Mouse (Mus musculus) midbrain, embryonic 15.5 days (tissue): Measurements from ENCODE around the gene Plxna2. TPM values are rescaled to one million over a fixed set of nuclear protein-coding genes. Genes with fewer than 3 reads are reported as not detected.

Experiments used
- ATAC-seq: fragments of 200-750 bp; cut with Nextera tagmentation; replicated peaks from 2 replicates; pipeline ENCODE4 v1.8.0; 2017; ENCODE audit warnings: moderate TSS enrichment
- H3K27ac ChIP-seq: fragments of 300-500 bp; sonication (generic); 2 replicates; pipeline ENCODE4 v1.5.1; 2015; ENCODE audit warnings: mild to moderate bottlenecking, inconsistent platforms
- H3K27me3 ChIP-seq: fragments of 300-500 bp; sonication (generic); replicated peaks from 2 replicates; pipeline ENCODE4 v1.6.1; 2015; ENCODE audit warnings: inconsistent platforms
- H3K36me3 ChIP-seq: fragments of 300-500 bp; sonication (generic); replicated peaks from 2 replicates; pipeline ENCODE4 v1.6.1; 2015; ENCODE audit warnings: inconsistent platforms
- H3K4me1 ChIP-seq: fragments of 300-500 bp; sonication (generic); 2 replicates; pipeline ENCODE4 v1.6.1; 2015; ENCODE audit warnings: inconsistent platforms
- H3K4me2 ChIP-seq: fragments of 300-500 bp; sonication (generic); 2 replicates; pipeline ENCODE4 v1.6.1; 2015; ENCODE audit warnings: inconsistent platforms, mild to moderate bottlenecking, moderate library complexity
- H3K4me3 ChIP-seq: fragments of 300-500 bp; sonication (generic); 2 replicates; pipeline ENCODE4 v1.5.1; 2015; ENCODE audit warnings: mild to moderate bottlenecking, inconsistent platforms
- H3K9ac ChIP-seq: fragments of 300-500 bp; sonication (generic); 2 replicates; pipeline ENCODE4 v1.6.1; 2015; ENCODE audit warnings: mild to moderate bottlenecking, inconsistent platforms
- H3K9me3 ChIP-seq: fragments of 300-500 bp; sonication (generic); 2 replicates; pipeline ENCODE4 v1.6.1; 2016; ENCODE audit warnings: inconsistent platforms
- WGBS: fragments of 180-500 bp; shearing (Covaris S2); methylation state at CpG from one replicate; pipeline ENCODE4 v1.1.7; 2015; ENCODE audit warnings: mixed read lengths; 5-methylcytosine and 5-hydroxymethylcytosine counted together
- polyA plus RNA-seq: library from polyadenylated mRNA; unstranded; fragments of >200 nt; fragmentation: Nextera tagmentation; extraction: Ambion mirVana; gene quantifications from 2 replicates; pipeline ENCODE4 v1.2.1, GENCODE M21; 2015

The Plxna2 gene
- polyA plus RNA-seq, 1 experiment from 2014 or later, result 22.4 TPM

DNA sequence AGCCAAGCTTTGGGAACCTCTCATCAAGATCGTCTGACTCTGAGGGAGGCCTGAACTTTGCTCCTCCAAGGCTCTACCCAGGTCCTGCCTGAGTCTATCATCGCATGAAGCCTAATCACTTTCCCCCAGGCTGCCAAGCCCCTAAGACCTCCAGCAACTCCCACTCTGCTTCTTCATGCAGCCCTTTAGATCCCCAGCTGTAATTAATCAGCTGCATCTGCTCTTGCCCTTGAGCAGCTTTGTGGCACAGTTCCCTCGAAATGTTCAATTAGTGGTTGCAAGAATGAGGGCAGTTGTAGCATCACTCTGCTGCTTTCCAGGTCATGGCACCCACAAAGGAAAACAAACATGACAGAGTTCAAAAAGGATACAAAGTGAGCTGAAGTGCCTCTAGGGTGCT is 155.9 kb downstream of the Plxna2 start:
- Histone ChIP-seq H3K27ac (no peak overlapping the region), H3K27me3 (no peaks in the 10 kb centered on the region), H3K36me3 (0 out of 2 replicates have a peak, but pooled peaks cover 4% of the 10 kb centered on the region), H3K4me2 (no peak overlapping the region), H3K4me3 (no peak overlapping the region), H3K4me1 (no peaks in the 10 kb centered on the region), H3K9ac (no peak overlapping the region), H3K9me3 (no peaks in the 10 kb centered on the region)
- WGBS, result 38% methylated on average over 3 of the region's 3 CpGs
- no peak for ATAC-seq

GRCm38 (mm10) chr1:194774350-194774749 is 156.3 kb downstream of the Plxna2 start:
- Histone ChIP-seq H3K36me3 (0 out of 2 replicates have a peak, but pooled peaks cover 4% of the 10 kb centered on the region), H3K4me1 (no peaks in the 10 kb centered on the region), H3K9me3 (no peaks in the 10 kb centered on the region), H3K27ac (no peak overlapping the region), H3K9ac (no peak overlapping the region), H3K27me3 (no peaks in the 10 kb centered on the region), H3K4me3 (no peak overlapping the region), H3K4me2 (no peak overlapping the region)
- no peak for ATAC-seq
- 66% methylated on average over 2 of the region's 2 CpGs for WGBS

- Histone ChIP-seq H3K27me3 (no peaks in the 10 kb centered on the region), H3K4me1 (no peaks in the 10 kb centered on the region), H3K27ac (no peak overlapping the region), H3K4me2 (no peak overlapping the region), H3K4me3 (no peak overlapping the region), H3K9me3 (no peaks in the 10 kb centered on the region), H3K36me3 (0 out of 2 replicates have a peak, but pooled peaks cover 4% of the 10 kb centered on the region), H3K9ac (no peak overlapping the region)
- WGBS, result 67% methylated on average over 1 of the region's 1 CpGs
- no peak for ATAC-seq
These were observed 156.7 kb downstream of the Plxna2 start for GRCm38 (mm10) chr1:194774754-194775153.

DNA sequence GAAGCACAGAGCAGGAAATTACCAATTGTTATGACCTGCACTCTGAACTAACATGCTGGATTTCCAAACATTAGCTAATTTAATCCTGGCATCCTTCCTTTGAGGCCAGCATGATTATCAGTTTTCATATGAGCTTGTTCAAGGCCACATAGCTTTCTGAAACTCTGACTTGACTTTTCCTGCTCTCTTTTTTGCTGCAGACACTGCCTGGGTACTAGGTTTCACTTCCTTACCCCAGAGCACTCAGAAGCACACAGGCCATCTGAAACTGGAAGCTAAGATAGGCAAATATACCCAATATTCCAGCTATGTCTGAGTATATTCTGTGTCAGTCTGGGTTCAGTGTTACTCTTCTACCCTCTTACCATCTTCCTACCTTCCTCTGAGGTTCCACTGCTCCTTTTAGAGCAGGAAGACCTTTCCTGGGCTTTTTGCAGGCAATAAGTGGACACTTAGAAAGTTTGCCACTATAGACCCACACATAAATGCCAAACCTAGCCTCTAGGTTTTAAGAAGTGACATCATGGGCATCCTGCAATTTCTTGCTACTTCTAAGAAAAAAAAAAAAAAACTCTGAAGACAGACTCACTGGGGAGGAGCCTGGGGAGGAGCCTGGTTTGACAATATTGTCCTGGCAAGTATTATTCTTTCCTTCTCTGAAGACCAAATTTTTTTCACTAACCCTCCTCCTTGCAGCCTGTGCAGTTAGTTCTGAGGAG is 157.8 kb downstream of the Plxna2 start:
- no peak overlapping the region for H3K4me2 ChIP-seq
- H3K27ac ChIP-seq, result no peak overlapping the region
- no peaks in the 10 kb centered on the region for H3K27me3 ChIP-seq
- 0 out of 2 replicates have a peak, but pooled peaks cover 4% of the 10 kb centered on the region for H3K36me3 ChIP-seq
- H3K9me3 ChIP-seq, result no peaks in the 10 kb centered on the region
- ATAC-seq, result no peak
- no peak overlapping the region for H3K9ac ChIP-seq
- H3K4me1 ChIP-seq, result no peaks in the 10 kb centered on the region
- H3K4me3 ChIP-seq, result no peak overlapping the region

DNA sequence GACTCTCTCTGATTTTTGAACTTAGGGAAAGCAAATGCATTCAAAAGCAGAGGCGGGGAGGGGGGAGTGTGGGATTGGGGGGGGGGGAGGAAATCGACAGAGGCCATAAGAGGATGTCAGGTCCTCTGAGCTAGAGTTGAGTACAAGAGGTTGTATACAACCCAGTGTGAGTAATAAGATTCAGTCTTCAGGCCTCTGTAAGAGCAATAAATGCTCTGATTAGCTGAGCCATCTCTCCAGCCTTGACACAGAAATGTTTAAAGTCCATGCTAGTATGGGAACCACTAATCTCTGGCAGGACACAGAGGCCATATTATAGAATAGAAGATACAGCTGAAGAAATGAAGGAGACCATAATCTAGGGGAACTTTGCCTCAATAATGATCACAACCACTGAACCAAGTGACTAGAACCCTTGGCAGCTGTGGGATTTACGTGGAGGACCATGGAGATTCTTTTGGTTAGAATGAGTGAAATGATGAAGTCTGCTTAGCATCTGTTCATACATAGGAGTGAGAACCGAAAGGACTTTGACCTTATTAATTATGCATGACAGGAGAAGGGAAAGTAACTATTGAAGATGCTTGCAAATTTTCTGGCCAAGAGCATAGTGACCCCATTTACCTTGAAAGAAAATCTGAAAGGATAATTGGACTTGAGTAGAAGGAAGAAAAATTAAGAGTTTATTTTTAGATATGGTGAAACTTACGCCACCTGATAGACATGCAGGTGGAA is 158.7 kb downstream of the Plxna2 start:
- no peaks in the 10 kb centered on the region for H3K27me3 ChIP-seq
- H3K27ac ChIP-seq, result no peak overlapping the region
- 0 out of 2 replicates have a peak, but pooled peaks cover 4% of the 10 kb centered on the region for H3K36me3 ChIP-seq
- H3K9ac ChIP-seq, result no peak overlapping the region
- WGBS, result 77% methylated on average over 5 of the region's 5 CpGs
- no peaks in the 10 kb centered on the region for H3K4me1 ChIP-seq
- ATAC-seq, result no peak
- H3K4me2 ChIP-seq, result no peak overlapping the region
- no peak overlapping the region for H3K4me3 ChIP-seq
- no peaks in the 10 kb centered on the region for H3K9me3 ChIP-seq

DNA sequence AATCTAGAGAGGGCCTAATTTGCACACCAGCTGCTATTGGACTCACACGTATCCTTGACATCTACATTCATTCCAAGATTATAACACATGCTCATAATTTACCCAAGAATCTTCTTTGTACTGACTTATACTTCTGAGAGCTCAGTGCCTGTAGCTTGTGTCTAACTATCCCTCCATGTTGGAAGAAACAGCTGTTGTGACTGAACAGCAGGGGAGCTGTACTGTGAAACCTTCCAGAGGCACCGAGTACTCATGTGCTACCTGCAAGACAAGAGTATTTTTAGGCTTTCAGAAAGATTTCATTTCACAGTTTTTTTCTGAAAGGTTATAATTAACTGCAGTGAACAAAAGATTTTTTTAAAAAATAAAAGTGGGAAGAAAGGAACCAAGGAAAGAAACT is 159.6 kb downstream of the Plxna2 start:
- H3K27ac ChIP-seq, result no peak overlapping the region
- 82% methylated on average over 2 of the region's 2 CpGs for WGBS
- 0 out of 2 replicates have a peak, but pooled peaks cover 4% of the 10 kb centered on the region for H3K36me3 ChIP-seq
- no peaks in the 10 kb centered on the region for H3K9me3 ChIP-seq
- ATAC-seq, result no peak
- no peak overlapping the region for H3K4me2 ChIP-seq
- no peak overlapping the region for H3K4me3 ChIP-seq
- H3K9ac ChIP-seq, result no peak overlapping the region
- no peaks in the 10 kb centered on the region for H3K27me3 ChIP-seq
- H3K4me1 ChIP-seq, result no peaks in the 10 kb centered on the region

- 0 out of 2 replicates have a peak, but pooled peaks cover 10% of the 10 kb centered on the region for H3K36me3 ChIP-seq
- no peak overlapping the region for H3K4me3 ChIP-seq
- WGBS, result 90% methylated on average over 3 of the region's 3 CpGs
- H3K4me2 ChIP-seq, result no peak overlapping the region
- no peak overlapping the region for H3K9ac ChIP-seq
- no peak overlapping the region for H3K27ac ChIP-seq
- no peaks in the 10 kb centered on the region for H3K9me3 ChIP-seq
- H3K27me3 ChIP-seq, result no peaks in the 10 kb centered on the region
- no peak for ATAC-seq
- H3K4me1 ChIP-seq, result no peaks in the 10 kb centered on the region
These were observed 162.4 kb downstream of the Plxna2 start for GRCm38 (mm10) chr1:194780392-194780791.

- no peak overlapping the region for H3K9ac ChIP-seq
- H3K4me1 ChIP-seq, result no peaks in the 10 kb centered on the region
- no peaks in the 10 kb centered on the region for H3K27me3 ChIP-seq
- ATAC-seq, result no peak
- H3K4me3 ChIP-seq, result no peak overlapping the region
- 61% methylated on average over 5 of the region's 5 CpGs for WGBS
- no peak overlapping the region for H3K4me2 ChIP-seq
- 0 out of 2 replicates have a peak, but pooled peaks cover 10% of the 10 kb centered on the region for H3K36me3 ChIP-seq
- no peak overlapping the region for H3K27ac ChIP-seq
- H3K9me3 ChIP-seq, result no peaks in the 10 kb centered on the region
These were observed 162.9 kb downstream of the Plxna2 start for GRCm38 (mm10) chr1:194780794-194781390.

GRCm38 (mm10) chr1:194781556-194781955 is 163.5 kb downstream of the Plxna2 start:
- H3K4me2 ChIP-seq, result no peak overlapping the region
- H3K4me3 ChIP-seq, result no peak overlapping the region
- H3K9ac ChIP-seq, result no peak overlapping the region
- no peaks in the 10 kb centered on the region for H3K4me1 ChIP-seq
- no peaks in the 10 kb centered on the region for H3K27me3 ChIP-seq
- no peak for ATAC-seq
- H3K27ac ChIP-seq, result no peak overlapping the region
- no peaks in the 10 kb centered on the region for H3K9me3 ChIP-seq
- WGBS, result 87% methylated on average over 1 of the region's 1 CpGs
- H3K36me3 ChIP-seq, result peaks cover 10% of the 10 kb centered on the region; the same call in 1 of the 2 replicates

DNA sequence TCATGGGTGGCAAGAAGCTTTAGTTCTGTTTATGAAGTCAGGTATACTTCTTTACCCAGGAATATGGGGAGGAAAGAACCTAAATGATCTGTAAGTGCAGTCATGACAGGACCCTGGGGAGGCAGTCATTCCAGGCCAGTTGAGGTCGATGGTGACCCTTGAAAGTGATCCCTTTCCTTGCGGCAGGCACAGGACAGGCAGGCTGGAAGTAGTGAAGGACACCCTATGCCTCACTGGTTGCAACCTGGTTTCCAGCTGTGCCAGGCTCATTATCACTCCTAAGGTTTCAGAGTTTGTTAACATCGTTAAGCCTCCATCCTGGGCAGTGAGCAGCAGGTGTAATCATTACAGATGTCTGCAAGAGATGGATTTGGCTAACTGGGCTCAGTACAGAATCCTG is 164.3 kb downstream of the Plxna2 start:
- ATAC-seq, result no peak
- H3K27me3 ChIP-seq, result no peaks in the 10 kb centered on the region
- no peak overlapping the region for H3K27ac ChIP-seq
- H3K9ac ChIP-seq, result no peak overlapping the region
- WGBS, result 59% methylated on average over 3 of the region's 3 CpGs
- H3K4me2 ChIP-seq, result no peak overlapping the region
- no peaks in the 10 kb centered on the region for H3K4me1 ChIP-seq
- H3K4me3 ChIP-seq, result no peak overlapping the region
- peaks cover 10% of the 10 kb centered on the region; the same call in 1 of the 2 replicates for H3K36me3 ChIP-seq
- no peaks in the 10 kb centered on the region for H3K9me3 ChIP-seq

DNA sequence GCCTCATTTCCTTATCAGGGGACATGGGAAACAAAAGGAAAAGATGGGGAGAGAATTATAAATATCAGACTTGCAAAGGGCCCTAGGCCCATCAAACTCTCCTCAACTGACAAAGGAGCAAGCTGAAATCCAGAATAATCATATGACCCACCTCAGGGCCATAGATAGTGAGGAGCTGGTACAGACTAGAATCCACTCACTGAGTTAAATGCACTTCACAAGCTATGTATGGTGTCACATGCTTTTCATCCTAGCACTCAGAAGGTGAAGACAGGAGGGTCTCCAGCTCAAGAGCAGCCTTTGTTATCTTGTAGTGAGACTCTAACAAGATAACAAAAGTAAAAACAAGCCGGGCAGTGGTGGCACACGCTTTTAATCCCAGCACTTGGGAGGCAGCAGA is 169.6 kb downstream of the Plxna2 start:
- Histone ChIP-seq H3K27me3 (no peaks in the 10 kb centered on the region), H3K4me1 (no peaks in the 10 kb centered on the region), H3K9me3 (no peaks in the 10 kb centered on the region), H3K36me3 (peaks cover 18% of the 10 kb centered on the region; the same call in 1 of the 2 replicates), H3K4me3 (no peak overlapping the region), H3K27ac (no peak overlapping the region), H3K9ac (no peak overlapping the region), H3K4me2 (no peak overlapping the region)
- ATAC-seq, result no peak
- 91% methylated on average over 2 of the region's 2 CpGs for WGBS

- H3K9ac ChIP-seq, result no peak overlapping the region
- no peaks in the 10 kb centered on the region for H3K9me3 ChIP-seq
- peak; percentile 54; the same call in 1 of the 2 replicates for ATAC-seq
- no peak overlapping the region for H3K4me2 ChIP-seq
- 64% methylated on average over 8 of the region's 8 CpGs for WGBS
- no peak overlapping the region for H3K27ac ChIP-seq
- no peak overlapping the region for H3K4me3 ChIP-seq
- no peaks in the 10 kb centered on the region for H3K27me3 ChIP-seq
- H3K36me3 ChIP-seq, result peaks cover 29% of the 10 kb centered on the region; the same call in 1 of the 2 replicates
- no peaks in the 10 kb centered on the region for H3K4me1 ChIP-seq
These were observed 175.4 kb downstream of the Plxna2 start for GRCm38 (mm10) chr1:194793226-194793924.
